Mouse (Mus musculus): ENCODE results near the gene Comp.

The Comp gene

GRCm38 (mm10) chr8:70352657-70353151 lies 20.7 kb upstream of the Comp start:
- DNase-seq (ENCODE audit: low spot score), result peak; percentile 36

GRCm38 (mm10) chr8:70353194-70353817 lies 20.1 kb upstream of the Comp start, which contains the start of gene Upf1:
TSS of gene Upf1 (minus strand) at chr8:70353278.
- peak; percentile 99 for DNase-seq (ENCODE audit: low spot score)

GRCm38 (mm10) chr8:70354004-70354403 lies 19.4 kb upstream of the Comp start:
- no peak for DNase-seq (ENCODE audit: low spot score)

GRCm38 (mm10) chr8:70356111-70356510 lies 17.2 kb upstream of the Comp start:
- no peak for DNase-seq (ENCODE audit: low spot score)

- DNase-seq (ENCODE audit: low spot score), result no peak
Measured at GRCm38 (mm10) chr8:70359411-70359810, 13.9 kb upstream of the Comp start.

- no peak for DNase-seq (ENCODE audit: low spot score)
Measured at GRCm38 (mm10) chr8:70360769-70361168, 12.6 kb upstream of the Comp start.

GRCm38 (mm10) chr8:70361484-70362032 lies 11.8 kb upstream of the Comp start:
- DNase-seq (ENCODE audit: low spot score), result no peak

- no peak for DNase-seq (ENCODE audit: low spot score)
Measured at GRCm38 (mm10) chr8:70364066-70364465, 9.3 kb upstream of the Comp start.

GRCm38 (mm10) chr8:70366588-70366987 lies 6.8 kb upstream of the Comp start:
- DNase-seq (ENCODE audit: low spot score), result no peak

GRCm38 (mm10) chr8:70370476-70370875 lies 2.9 kb upstream of the Comp start:
- DNase-seq (ENCODE audit: low spot score), result no peak

- no peak for DNase-seq (ENCODE audit: low spot score)
Measured at GRCm38 (mm10) chr8:70371951-70372350, 1.4 kb upstream of the Comp start.

- peak; percentile 71 for DNase-seq (ENCODE audit: low spot score)
Measured at GRCm38 (mm10) chr8:70374318-70374927, 1.1 kb downstream of the Comp start.

- DNase-seq (ENCODE audit: low spot score), result no peak
Measured at GRCm38 (mm10) chr8:70375212-70375859, 2.0 kb downstream of the Comp start.

GRCm38 (mm10) chr8:70376275-70376741 lies 3.0 kb downstream of the Comp start:
- DNase-seq (ENCODE audit: low spot score), result no peak

GRCm38 (mm10) chr8:70377049-70377448 lies 3.7 kb downstream of the Comp start:
- DNase-seq (ENCODE audit: low spot score), result no peak

- no peak for DNase-seq (ENCODE audit: low spot score)
Measured at GRCm38 (mm10) chr8:70380069-70380468, 6.7 kb downstream of the Comp start.

- DNase-seq (ENCODE audit: low spot score), result peak; percentile 86
Measured at GRCm38 (mm10) chr8:70383287-70383686, 9.9 kb downstream of the Comp start.

- DNase-seq (ENCODE audit: low spot score), result no peak
Measured at GRCm38 (mm10) chr8:70389678-70390077, 16.3 kb downstream of the Comp start.

GRCm38 (mm10) chr8:70393087-70393486 lies 19.7 kb downstream of the Comp start:
- no peak for DNase-seq (ENCODE audit: low spot score)

GRCm38 (mm10) chr8:70394269-70394998 lies 21.1 kb downstream of the Comp start:
- no peak for DNase-seq (ENCODE audit: low spot score)

- no peak for DNase-seq (ENCODE audit: low spot score)
Measured at GRCm38 (mm10) chr8:70395649-70396048, 22.3 kb downstream of the Comp start.

- no peak for DNase-seq (ENCODE audit: low spot score)
Measured at GRCm38 (mm10) chr8:70396184-70396583, 22.8 kb downstream of the Comp start.
